Mouse (Mus musculus) heart, postnatal 0 days (tissue): ENCODE measurements around the gene Cacng6. TPM values are rescaled to one million over a fixed set of nuclear protein-coding genes. Genes with fewer than 3 reads are reported as not detected.

Experiments used
- ATAC-seq: fragments of 200-750 bp; cut with Nextera tagmentation; 2 replicates; pipeline ENCODE4 v1.8.0; 2017; ENCODE audit warnings: low read depth, moderate number of reproducible peaks, moderate library complexity; ENCODE audit not compliant: insufficient read depth
- DNase-seq: peaks from one replicate; pipeline ENCODE4 v3.0.0-alpha.2; 2016; ENCODE audit warnings: low spot score
- H3K27ac ChIP-seq: fragments of 300-500 bp; sonication (generic); 2 replicates; pipeline ENCODE4 v1.5.1; 2014; ENCODE audit warnings: low read depth, mild to moderate bottlenecking
- H3K27me3 ChIP-seq: fragments of 300-500 bp; sonication (generic); 2 replicates; pipeline ENCODE4 v1.6.1; 2014; ENCODE audit warnings: low read length, mixed read lengths; ENCODE audit not compliant: control insufficient read depth, insufficient read depth
- H3K36me3 ChIP-seq: fragments of 300-500 bp; sonication (generic); replicated peaks from 2 replicates; pipeline ENCODE4 v1.6.1; 2014; ENCODE audit warnings: low read length, mixed read lengths; ENCODE audit not compliant: control insufficient read depth, insufficient read depth
- H3K4me1 ChIP-seq: fragments of 300-500 bp; sonication (generic); 2 replicates; pipeline ENCODE4 v1.6.1; 2014; ENCODE audit warnings: antibody characterized with exemption; ENCODE audit not compliant: control insufficient read depth, insufficient read depth
- H3K4me2 ChIP-seq: fragments of 300-500 bp; sonication (generic); 2 replicates; pipeline ENCODE4 v1.6.1; 2014; ENCODE audit warnings: low read depth, mild to moderate bottlenecking, low read length, moderate library complexity
- H3K4me3 ChIP-seq: fragments of 300-500 bp; sonication (generic); 2 replicates; pipeline ENCODE4 v1.5.1; 2014; ENCODE audit warnings: low read depth, low read length
- H3K9ac ChIP-seq: fragments of 300-500 bp; sonication (generic); replicated peaks from 2 replicates; pipeline ENCODE4 v1.6.1; 2014; ENCODE audit warnings: low read depth, low read length, mixed read lengths
- H3K9me3 ChIP-seq: fragments of 300-500 bp; sonication (generic); replicated peaks from 2 replicates; pipeline ENCODE4 v1.6.1; 2016; ENCODE audit warnings: low read length; ENCODE audit not compliant: control insufficient read depth
- CTCF ChIP-seq: IDR thresholded peaks from 2 replicates; pipeline ENCODE4 v1.5.1; 2016; ENCODE audit warnings: antibody characterized with exemption, control low read depth, low read depth
- EP300 ChIP-seq: IDR thresholded peaks from 2 replicates; pipeline ENCODE4 v1.6.1; 2016; ENCODE audit warnings: antibody characterized with exemption, low read depth
- WGBS: fragments of 180-500 bp; shearing (Covaris S2); extraction: QIAGEN DNeasy Blood & Tissue Kit; methylation state at CpG from one replicate; pipeline ENCODE4 v1.1.7; 2014; 5-methylcytosine and 5-hydroxymethylcytosine counted together
- polyA plus RNA-seq: library from polyadenylated mRNA; unstranded; fragments of >200 nt; fragmentation: Nextera tagmentation; extraction: Ambion mirVana; gene quantifications from 2 replicates; pipeline ENCODE4 v1.2.1, GENCODE M21; 2015
- total RNA-seq: library from RNA; depleted of rRNA; stranded (reverse); fragments of >200 nt; gene quantifications from 2 replicates; pipeline ENCODE4 v1.2.3, GENCODE M21; 2014; ENCODE audit warnings: low replicate concordance; rRNA removed

The Cacng6 gene
- total RNA-seq, result 12.0 and 21.3 TPM in 2 replicates
- polyA plus RNA-seq, result 20.4 and 20.9 TPM in 2 replicates

DNA sequence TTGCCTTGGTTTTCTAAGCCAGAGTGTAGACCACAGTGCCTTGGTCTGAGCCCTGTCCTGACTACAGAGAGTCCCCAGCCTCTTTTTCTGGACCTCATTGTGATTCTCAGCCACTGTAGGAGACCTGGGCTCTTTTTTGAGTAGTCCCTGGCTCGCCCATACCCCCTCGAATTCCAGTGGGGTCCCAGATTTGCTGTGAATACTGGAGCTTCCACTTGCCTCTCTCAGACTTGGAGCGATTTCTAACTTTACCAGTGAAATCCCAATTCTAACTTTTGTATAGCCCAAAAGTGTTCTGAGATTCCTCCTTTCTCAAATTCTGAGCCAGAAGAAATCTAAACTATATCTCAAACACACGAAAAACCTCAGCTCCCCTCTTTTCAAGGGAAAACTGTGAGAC, at the start of gene Cacng6:
TSS of gene Cacng6 (plus strand) at position 301 of the 400 bp plus-strand sequence.
- no peak for DNase-seq
- Histone ChIP-seq H3K4me2 (peak within 1 kb of the TSS; percentile 61), H3K9me3 (no peaks in the 10 kb centered on the region), H3K27ac (no peak within 1 kb of the TSS), H3K4me1 (no peaks in the 10 kb centered on the region), H3K27me3 (peaks cover 19% of the 10 kb centered on the region; the same call in 1 of the 2 replicates), H3K9ac (peak within 1 kb of the TSS; percentile 51), H3K36me3 (no peaks in the 10 kb centered on the region), H3K4me3 (peak within 1 kb of the TSS; percentile 37)
- 43% methylated on average over 4 of the region's 4 CpGs for WGBS
- no peak for TF ChIP-seq EP300
- TF ChIP-seq CTCF, result no peak
- no peak for ATAC-seq

DNA sequence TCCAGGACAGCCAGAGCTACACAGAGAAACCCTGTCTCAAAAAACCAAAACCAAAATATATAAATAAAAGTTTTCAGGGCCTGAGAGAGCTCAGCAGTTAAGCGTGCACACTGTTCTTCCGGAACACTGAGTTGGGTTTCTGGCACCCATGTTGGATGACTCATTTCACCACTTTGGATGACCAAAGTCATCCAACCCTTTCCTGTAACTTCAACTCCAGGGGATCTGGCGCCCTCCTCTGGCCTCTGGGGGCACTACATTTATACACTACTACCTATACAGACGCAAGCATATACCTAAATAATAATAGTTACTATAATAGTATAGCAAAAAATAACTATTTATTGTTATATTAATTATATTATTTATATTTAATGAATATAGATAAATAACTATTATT, 47.2 kb upstream of the Cacng6 start:
- Histone ChIP-seq H3K9ac (no peak overlapping the region), H3K4me2 (no peak overlapping the region), H3K4me1 (no peaks in the 10 kb centered on the region), H3K27ac (no peak overlapping the region), H3K36me3 (no peaks in the 10 kb centered on the region), H3K27me3 (no peaks in the 10 kb centered on the region), H3K4me3 (no peak overlapping the region), H3K9me3 (no peaks in the 10 kb centered on the region)
- DNase-seq (no peak), ATAC-seq (0 out of 2 replicates have a peak, but pooled peaks have one; percentile 17)
- 38% methylated on average over 4 of the region's 4 CpGs for WGBS
- no peak for TF ChIP-seq EP300
- peak; percentile 52 for TF ChIP-seq CTCF

DNA sequence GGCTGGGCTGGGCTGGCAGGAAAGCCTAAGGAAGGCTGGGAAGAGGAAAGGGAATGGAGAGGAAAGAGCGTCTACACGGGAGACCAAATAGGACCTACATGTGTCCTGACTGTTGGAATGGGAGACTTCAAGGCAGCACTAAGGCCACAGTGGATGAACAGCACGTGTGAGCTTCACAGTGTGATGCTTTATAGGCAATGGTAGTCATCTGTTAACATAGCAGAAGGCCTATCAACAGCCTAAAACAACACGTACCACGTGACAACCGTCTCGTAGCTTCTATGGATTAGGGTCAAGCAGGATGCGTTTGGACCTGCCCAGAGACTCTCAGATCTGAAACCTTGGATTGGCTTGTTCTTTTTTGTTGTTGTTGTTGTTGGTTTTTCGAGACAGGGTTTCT, 41.9 kb upstream of the Cacng6 start:
- DNase-seq (no peak), ATAC-seq (no peak)
- Histone ChIP-seq H3K36me3 (no peaks in the 10 kb centered on the region), H3K27ac (no peak overlapping the region), H3K9me3 (no peaks in the 10 kb centered on the region), H3K27me3 (no peaks in the 10 kb centered on the region), H3K4me1 (no peaks in the 10 kb centered on the region), H3K4me3 (no peak overlapping the region), H3K9ac (no peak overlapping the region), H3K4me2 (no peak overlapping the region)
- WGBS, result 77% methylated on average over 9 of the region's 9 CpGs
- TF ChIP-seq CTCF (no peak), EP300 (no peak)

- no peaks in the 10 kb centered on the region for H3K36me3 ChIP-seq
- H3K27ac ChIP-seq, result no peak overlapping the region
- no peak overlapping the region for H3K4me3 ChIP-seq
- no peaks in the 10 kb centered on the region for H3K4me1 ChIP-seq
- no peaks in the 10 kb centered on the region for H3K9me3 ChIP-seq
- no peak for ATAC-seq
- no peak for DNase-seq
- no peak overlapping the region for H3K9ac ChIP-seq
- 77% methylated on average over 5 of the region's 5 CpGs for WGBS
- TF ChIP-seq EP300 (no peak), CTCF (no peak)
- H3K27me3 ChIP-seq, result no peaks in the 10 kb centered on the region
- H3K4me2 ChIP-seq, result no peak overlapping the region
Measured at GRCm38 (mm10) chr7:3384807-3385319, 39.1 kb upstream of the Cacng6 start.

- no peaks in the 10 kb centered on the region for H3K27me3 ChIP-seq
- no peak overlapping the region for H3K4me2 ChIP-seq
- WGBS, result 76% methylated on average over 6 of the region's 6 CpGs
- DNase-seq, result no peak
- TF ChIP-seq CTCF (no peak), EP300 (no peak)
- no peaks in the 10 kb centered on the region for H3K4me1 ChIP-seq
- no peaks in the 10 kb centered on the region for H3K36me3 ChIP-seq
- H3K9ac ChIP-seq, result no peak overlapping the region
- H3K9me3 ChIP-seq, result no peaks in the 10 kb centered on the region
- H3K27ac ChIP-seq, result no peak overlapping the region
- no peak for ATAC-seq
- no peak overlapping the region for H3K4me3 ChIP-seq
Measured at GRCm38 (mm10) chr7:3386036-3386730, 37.8 kb upstream of the Cacng6 start.
